Mouse (Mus musculus): ENCODE measurements around the gene Arl8a. TPM values are rescaled to one million over a fixed set of nuclear protein-coding genes. Genes with fewer than 3 reads are reported as not detected.
"Not testable (repeated sequence)": the region's sequence is repeated elsewhere in the genome, so short reads cannot be mapped to it uniquely, and the experiment has no call there.

The Arl8a gene
- polyA plus RNA-seq, 1 experiment from 2014 or later = 59.2 TPM

DNA sequence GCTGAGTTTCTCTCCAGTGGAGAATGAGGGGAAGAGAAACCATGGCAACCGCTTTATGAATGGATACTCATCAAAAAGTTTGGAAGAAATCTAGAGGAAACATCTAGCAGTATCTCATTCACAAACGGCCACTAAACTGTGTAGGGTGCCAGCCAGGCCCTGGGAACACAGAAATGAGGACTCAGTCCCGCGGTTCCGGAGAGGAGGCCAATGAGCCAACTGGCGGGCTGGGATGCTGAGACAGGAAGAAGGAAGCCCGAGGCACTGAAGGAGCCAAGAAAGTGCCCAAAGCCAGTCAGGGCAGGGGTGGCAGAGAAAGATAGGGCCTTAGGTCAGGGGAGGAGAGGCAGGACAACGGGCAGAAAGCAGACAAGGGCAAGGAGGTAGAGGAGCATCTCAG lies 39.8 kb downstream of the Arl8a start:
- H3K9ac ChIP-seq = no peak overlapping the region
- no peak overlapping the region for H3K4me2 ChIP-seq
- no peak overlapping the region for H3K27ac ChIP-seq
- H3K36me3 ChIP-seq = no peaks in the 10 kb centered on the region
- no peak overlapping the region for H3K4me3 ChIP-seq
- H3K9me3 ChIP-seq = no peaks in the 10 kb centered on the region
- no peak for ATAC-seq (ENCODE audit: insufficient number of reproducible peaks, low FRiP score, low TSS enrichment, low read depth)
- peaks cover 7% of the 10 kb centered on the region; the same call in 1 of the 2 replicates for H3K4me1 ChIP-seq
- 36% methylated on average over 8 of the region's 8 CpGs for WGBS
- H3K27me3 ChIP-seq = no peaks in the 10 kb centered on the region

DNA sequence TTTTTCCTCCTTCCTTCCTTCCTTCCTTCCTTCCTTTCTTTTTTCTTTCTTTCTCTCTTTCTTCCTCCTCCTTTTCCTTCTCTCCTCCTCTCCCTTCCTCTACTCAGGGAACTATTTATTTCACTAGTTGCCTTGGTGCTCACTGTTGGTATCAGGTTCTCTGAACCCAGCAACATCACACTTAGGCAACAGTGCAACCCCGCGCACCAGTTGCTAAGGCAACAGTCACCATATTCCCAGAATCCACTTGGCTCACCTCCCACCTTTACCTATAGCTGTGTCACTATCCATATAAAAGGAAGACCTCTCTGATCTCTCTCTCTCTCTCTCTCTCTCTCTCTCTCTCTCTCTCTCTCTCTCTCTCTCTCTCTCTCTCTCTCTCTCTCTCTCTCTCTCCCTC lies 40.4 kb downstream of the Arl8a start:
- not testable (repeated sequence) for H3K27me3 ChIP-seq; H3K9ac ChIP-seq; H3K36me3 ChIP-seq; H3K9me3 ChIP-seq; H3K4me1 ChIP-seq; H3K27ac ChIP-seq; H3K4me2 ChIP-seq; H3K4me3 ChIP-seq; ATAC-seq (ENCODE audit: insufficient number of reproducible peaks, low FRiP score, low TSS enrichment, low read depth)
- 42% methylated on average over 2 of the region's 2 CpGs for WGBS

DNA sequence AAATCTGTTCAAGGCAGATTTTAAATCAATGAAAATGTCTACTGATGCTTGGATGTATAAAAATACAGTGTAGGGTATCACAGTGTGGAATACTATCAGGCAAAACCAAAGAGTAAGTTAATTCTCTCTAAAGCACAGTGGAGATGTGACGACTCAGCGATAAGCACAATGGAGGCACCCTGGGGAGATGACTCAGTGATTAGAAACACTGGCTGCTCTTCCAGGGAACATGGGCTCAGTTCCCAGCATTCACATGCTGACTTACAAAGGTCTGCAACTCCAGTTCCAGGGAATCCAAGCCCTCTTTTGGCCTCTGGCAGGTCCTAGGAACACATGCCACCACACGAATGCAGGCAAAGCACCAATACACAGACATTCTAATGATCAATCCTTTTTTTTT lies 41.6 kb downstream of the Arl8a start:
- Histone ChIP-seq H3K27ac (no peak overlapping the region), H3K27me3 (no peaks in the 10 kb centered on the region), H3K36me3 (no peaks in the 10 kb centered on the region), H3K4me2 (no peak overlapping the region), H3K4me1 (peaks cover 7% of the 10 kb centered on the region; the same call in 1 of the 2 replicates), H3K9me3 (no peaks in the 10 kb centered on the region), H3K4me3 (no peak overlapping the region), H3K9ac (no peak overlapping the region)
- 28% methylated on average over 3 of the region's 3 CpGs for WGBS
- ATAC-seq (ENCODE audit: insufficient number of reproducible peaks, low FRiP score, low TSS enrichment, low read depth) = no peak

DNA sequence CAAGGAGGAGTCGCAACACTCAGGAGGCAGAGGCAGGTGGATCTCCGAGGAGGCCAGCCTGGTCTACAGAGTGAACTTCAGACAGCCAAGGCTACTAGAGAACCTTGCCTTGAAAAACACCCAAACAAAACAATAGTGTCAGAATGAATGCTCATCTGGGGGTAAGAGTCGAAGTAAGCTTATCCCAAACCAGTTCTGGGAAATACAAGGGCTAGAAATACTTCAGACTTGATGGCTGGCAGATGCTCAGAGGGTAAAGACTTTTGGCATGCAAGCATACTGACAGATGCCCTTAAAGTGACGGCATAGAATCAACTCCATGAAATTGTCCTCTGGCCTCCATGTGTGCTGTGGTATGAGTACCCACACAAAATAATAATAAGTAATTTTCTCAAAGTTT lies 42.6 kb downstream of the Arl8a start:
- H3K9ac ChIP-seq = no peak overlapping the region
- H3K27ac ChIP-seq = no peak overlapping the region
- no peaks in the 10 kb centered on the region for H3K27me3 ChIP-seq
- no peak for ATAC-seq (ENCODE audit: insufficient number of reproducible peaks, low FRiP score, low TSS enrichment, low read depth)
- 85% methylated on average over 4 of the region's 4 CpGs for WGBS
- H3K4me1 ChIP-seq = no peaks in the 10 kb centered on the region
- no peaks in the 10 kb centered on the region for H3K36me3 ChIP-seq
- no peak overlapping the region for H3K4me2 ChIP-seq
- no peaks in the 10 kb centered on the region for H3K9me3 ChIP-seq
- H3K4me3 ChIP-seq = no peak overlapping the region

DNA sequence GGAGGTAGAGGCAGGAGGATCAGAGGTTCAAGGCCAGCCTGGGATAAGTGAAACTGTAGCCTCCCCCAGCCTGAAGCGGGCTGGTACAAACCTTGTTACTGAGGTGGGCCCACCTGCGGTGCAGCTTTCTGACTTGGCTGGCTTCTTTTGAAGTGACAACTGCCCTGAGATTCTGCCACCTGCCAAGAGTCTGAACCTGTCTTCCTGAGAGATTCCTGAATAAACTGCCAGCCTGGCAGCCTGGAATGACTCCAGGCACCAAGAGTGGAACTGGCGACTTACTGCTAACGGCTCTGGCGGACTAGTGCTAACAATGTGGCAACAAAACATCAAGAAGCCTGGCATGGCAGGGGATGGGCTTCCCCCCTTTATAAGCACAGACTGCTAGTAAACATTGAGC lies 47.7 kb downstream of the Arl8a start:
- not testable (repeated sequence) for H3K4me2 ChIP-seq; H3K27ac ChIP-seq; H3K27me3 ChIP-seq; H3K4me3 ChIP-seq; H3K9me3 ChIP-seq; ATAC-seq (ENCODE audit: insufficient number of reproducible peaks, low FRiP score, low TSS enrichment, low read depth); H3K36me3 ChIP-seq; H3K9ac ChIP-seq
- H3K4me1 ChIP-seq = peaks cover 10% of the 10 kb centered on the region
- WGBS = 64% methylated on average over 5 of the region's 5 CpGs

DNA sequence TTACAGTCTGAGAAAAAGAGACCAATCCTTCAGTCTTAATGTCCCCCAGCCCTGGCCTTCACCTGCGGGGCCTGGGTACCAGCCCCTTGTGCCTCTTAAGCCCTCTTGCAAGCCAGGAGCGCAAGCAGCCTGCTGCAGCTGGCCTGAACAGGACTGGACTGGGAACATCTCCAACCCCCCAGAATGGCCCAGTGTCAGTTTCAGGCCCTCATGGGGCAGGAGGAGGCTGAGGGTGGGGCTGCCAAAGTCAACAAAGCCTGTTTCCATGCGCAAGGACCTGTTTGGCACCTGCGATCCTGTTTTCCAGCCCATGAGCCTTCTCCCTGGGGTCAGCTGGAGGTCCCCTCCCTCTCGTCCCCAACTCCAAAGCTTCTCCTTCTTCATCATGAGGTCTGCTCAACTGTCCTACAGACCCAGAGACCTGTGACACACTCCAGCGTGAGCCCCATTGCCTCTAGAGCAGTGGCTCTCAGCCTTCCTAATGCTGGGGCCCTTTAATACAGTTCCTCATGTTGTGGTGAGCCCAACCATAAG lies 49.4 kb downstream of the Arl8a start:
- no peak overlapping the region for H3K9ac ChIP-seq
- ATAC-seq (ENCODE audit: insufficient number of reproducible peaks, low FRiP score, low TSS enrichment, low read depth) = no peak
- H3K4me2 ChIP-seq = no peak overlapping the region
- no peak overlapping the region for H3K4me3 ChIP-seq
- WGBS = 65% methylated on average over 6 of the region's 6 CpGs
- peaks cover 14% of the 10 kb centered on the region for H3K4me1 ChIP-seq
- H3K27me3 ChIP-seq = no peaks in the 10 kb centered on the region
- no peak overlapping the region for H3K27ac ChIP-seq
- H3K9me3 ChIP-seq = no peaks in the 10 kb centered on the region
- H3K36me3 ChIP-seq = no peaks in the 10 kb centered on the region

DNA sequence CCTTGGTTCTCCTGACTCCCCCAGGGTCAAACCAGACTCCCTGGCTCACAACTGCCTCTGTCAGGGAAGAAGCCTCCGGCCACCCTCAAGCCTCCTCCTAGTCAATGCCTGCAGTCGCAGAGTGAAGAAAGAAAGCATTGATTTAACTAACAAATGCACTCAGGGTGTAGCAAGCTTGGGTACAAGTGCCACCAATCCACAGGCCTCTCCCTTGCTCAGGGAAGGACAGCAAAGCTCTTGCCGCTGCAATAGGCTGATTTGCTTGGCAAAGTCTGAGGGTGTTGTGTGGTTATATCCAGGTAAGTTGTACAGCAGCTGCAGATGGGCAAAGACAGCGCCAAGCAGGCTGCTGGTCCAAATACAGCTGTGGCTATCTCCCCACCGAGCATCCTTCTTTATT lies 51.8 kb downstream of the Arl8a start:
- no peaks in the 10 kb centered on the region for H3K9me3 ChIP-seq
- no peaks in the 10 kb centered on the region for H3K36me3 ChIP-seq
- no peak overlapping the region; the same call in 1 of the 2 replicates for H3K27ac ChIP-seq
- no peak overlapping the region for H3K9ac ChIP-seq
- 48% methylated on average over 5 of the region's 5 CpGs for WGBS
- H3K4me1 ChIP-seq = peaks cover 14% of the 10 kb centered on the region
- no peak for ATAC-seq (ENCODE audit: insufficient number of reproducible peaks, low FRiP score, low TSS enrichment, low read depth)
- no peak overlapping the region for H3K4me3 ChIP-seq
- H3K27me3 ChIP-seq = no peaks in the 10 kb centered on the region
- H3K4me2 ChIP-seq = no peak overlapping the region

DNA sequence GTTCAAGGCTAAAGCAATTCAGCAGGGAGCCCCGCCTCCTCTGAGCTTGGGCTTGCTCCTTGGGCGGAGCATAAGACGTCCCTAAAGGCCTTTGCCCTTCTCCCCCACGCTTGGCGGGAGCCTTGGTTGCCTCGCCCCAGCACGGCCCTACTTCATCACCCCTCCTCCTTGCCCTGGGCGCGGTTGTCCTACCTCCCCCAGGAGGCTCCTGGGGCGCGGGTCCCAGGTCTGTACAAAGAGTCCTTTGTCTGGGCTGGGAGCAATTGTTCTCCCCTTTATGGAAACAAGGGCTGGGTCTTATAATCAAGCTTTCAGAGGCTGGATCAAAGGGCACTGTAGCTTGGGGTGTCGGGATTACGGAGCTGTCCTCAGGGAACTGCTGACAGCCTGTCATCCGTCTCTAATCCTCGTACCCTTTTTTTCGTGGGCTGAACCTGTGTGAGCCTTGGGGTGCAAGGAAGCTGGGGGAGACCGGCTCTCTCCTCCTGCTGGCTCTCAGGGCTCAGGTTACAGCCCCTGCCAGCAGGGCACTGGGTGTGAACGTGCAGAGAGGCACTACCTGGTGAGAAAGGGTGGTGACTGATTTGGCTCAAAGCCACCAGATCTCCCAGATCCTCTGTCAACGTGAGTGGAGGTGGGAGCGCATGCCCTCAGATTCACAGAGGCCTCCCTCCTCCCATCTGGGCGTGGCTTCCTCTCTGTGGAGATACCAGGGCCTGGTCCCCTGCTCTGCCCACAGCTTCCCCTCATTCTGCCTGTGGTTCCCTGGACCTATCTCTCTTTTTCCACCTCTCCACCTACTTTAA lies 52.6 kb downstream of the Arl8a start:
- Histone ChIP-seq H3K4me3 (0 out of 2 replicates have a peak overlapping the region, but pooled peaks have one; percentile 2), H3K4me2 (peak overlapping the region; percentile 37), H3K4me1 (peaks cover 14% of the 10 kb centered on the region), H3K9ac (no peak overlapping the region), H3K36me3 (no peaks in the 10 kb centered on the region), H3K9me3 (no peaks in the 10 kb centered on the region), H3K27me3 (no peaks in the 10 kb centered on the region), H3K27ac (peak overlapping the region; percentile 43; the same call in 1 of the 2 replicates)
- ATAC-seq (ENCODE audit: insufficient number of reproducible peaks, low FRiP score, low TSS enrichment, low read depth) = peak; percentile 27; the same call in 1 of the 2 replicates
- WGBS = 6% methylated on average over 21 of the region's 21 CpGs

DNA sequence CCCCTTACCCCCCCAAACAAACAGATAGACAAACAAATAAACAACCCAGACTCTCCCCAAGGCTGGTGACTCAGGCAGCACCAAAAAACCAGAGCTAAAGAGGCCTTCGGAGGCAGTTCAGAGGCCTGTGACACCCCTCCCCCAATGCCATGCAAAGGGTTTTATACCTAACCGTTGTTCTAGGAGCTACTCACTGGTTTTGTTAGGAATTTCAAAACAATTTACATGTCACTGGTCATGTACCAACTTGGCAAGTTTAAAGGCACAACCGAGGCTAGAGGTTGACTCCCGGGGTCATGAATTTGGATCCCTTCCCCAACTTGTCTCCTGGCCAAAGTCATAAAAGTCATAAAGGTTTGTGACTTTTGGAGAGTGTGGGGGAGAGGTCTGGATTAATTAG lies 53.8 kb downstream of the Arl8a start:
- Histone ChIP-seq H3K27me3 (no peaks in the 10 kb centered on the region), H3K4me3 (no peak overlapping the region), H3K27ac (no peak overlapping the region), H3K9me3 (no peaks in the 10 kb centered on the region), H3K4me1 (peaks cover 14% of the 10 kb centered on the region), H3K36me3 (no peaks in the 10 kb centered on the region), H3K4me2 (no peak overlapping the region), H3K9ac (no peak overlapping the region)
- ATAC-seq (ENCODE audit: insufficient number of reproducible peaks, low FRiP score, low TSS enrichment, low read depth) = no peak
- WGBS = 46% methylated on average over 4 of the region's 4 CpGs

DNA sequence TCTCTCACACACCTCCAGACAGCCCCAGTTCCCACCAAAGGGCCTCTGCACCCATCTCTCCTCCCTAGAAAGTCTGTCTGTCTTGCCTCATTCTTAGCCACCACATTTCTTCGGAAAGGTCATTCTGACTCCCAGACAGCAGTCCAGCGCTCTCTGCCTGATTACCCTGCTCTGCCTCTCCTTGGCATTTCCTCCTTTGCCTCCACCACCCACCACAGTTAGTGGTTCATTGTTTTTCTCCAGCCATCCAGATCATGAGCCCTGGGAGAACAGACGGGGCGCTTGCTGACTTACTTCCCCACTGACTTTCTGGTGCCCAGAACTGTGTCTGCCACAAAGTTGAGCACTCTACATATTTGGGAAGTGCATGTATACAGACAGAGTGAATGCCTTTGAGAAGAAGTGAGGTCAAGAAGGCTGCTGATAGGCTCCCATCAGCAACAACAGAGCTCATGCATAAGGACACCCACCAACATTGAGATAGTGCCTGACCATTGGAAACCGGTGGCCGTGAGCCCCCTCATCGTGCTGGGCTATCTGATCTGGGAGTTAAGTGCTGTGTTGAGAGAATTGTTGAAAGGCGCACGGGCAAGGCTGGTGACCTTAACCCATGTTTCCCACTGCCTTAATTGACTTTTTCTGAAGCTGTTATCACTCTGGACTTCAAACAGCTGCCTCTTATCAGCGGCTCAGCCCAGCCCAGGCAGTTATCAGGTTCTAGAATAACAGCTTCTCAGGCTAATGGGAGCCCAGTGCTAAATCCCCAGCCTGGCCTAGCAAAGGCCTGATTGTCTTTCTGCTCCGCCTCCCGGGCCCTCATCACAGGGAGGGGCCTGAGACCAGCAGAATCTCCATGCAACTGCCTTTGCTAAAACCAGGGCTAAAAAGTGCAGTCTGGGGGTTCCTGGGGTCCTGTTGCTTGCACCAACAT lies 57.8 kb downstream of the Arl8a start:
- WGBS = 49% methylated on average over 12 of the region's 12 CpGs
- Histone ChIP-seq H3K9me3 (no peaks in the 10 kb centered on the region), H3K27me3 (no peaks in the 10 kb centered on the region), H3K27ac (no peak overlapping the region), H3K4me2 (no peak overlapping the region), H3K36me3 (no peaks in the 10 kb centered on the region), H3K4me3 (no peak overlapping the region), H3K9ac (no peak overlapping the region), H3K4me1 (peaks cover 3% of the 10 kb centered on the region)
- no peak for ATAC-seq (ENCODE audit: insufficient number of reproducible peaks, low FRiP score, low TSS enrichment, low read depth)

DNA sequence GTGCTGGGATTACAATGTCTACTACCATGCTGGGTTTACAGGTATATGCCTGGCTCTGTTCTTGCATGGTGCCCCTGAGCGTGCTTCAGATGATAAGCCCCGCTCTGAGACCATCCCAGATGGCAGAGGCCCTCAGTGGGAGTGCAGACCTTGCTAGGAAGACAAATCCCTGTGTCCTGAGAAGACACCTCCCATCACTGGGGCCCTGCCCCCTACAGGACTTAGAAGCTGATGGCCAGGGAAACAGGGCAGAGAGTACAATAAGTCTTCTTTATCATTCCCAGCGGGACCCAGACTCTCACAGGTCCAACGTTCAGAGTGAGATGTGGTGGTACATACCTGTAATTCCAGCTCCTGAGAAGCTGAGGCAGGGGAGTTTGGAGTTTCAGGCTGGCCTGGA lies 58.6 kb downstream of the Arl8a start:
- Histone ChIP-seq H3K27ac (no peak overlapping the region), H3K4me3 (no peak overlapping the region), H3K4me1 (no peaks in the 10 kb centered on the region), H3K4me2 (no peak overlapping the region), H3K9ac (no peak overlapping the region), H3K9me3 (no peaks in the 10 kb centered on the region), H3K27me3 (no peaks in the 10 kb centered on the region), H3K36me3 (no peaks in the 10 kb centered on the region)
- WGBS = 63% methylated on average over 4 of the region's 4 CpGs
- ATAC-seq (ENCODE audit: insufficient number of reproducible peaks, low FRiP score, low TSS enrichment, low read depth) = no peak
